Mouse (Mus musculus): ENCODE results near the gene Nars2. TPM values are rescaled to one million over a fixed set of nuclear protein-coding genes. Genes with fewer than 3 reads are reported as not detected.

Gene Nars2
- polyA plus RNA-seq, 1 experiment from 2014 or later = 20.2 TPM

GRCm38 (mm10) chr7:97076977-97077376 is 125.7 kb downstream of the Nars2 start:
- Histone ChIP-seq H3K4me1 (ENCODE audit: control insufficient read depth, insufficient read depth, low read length) (no peaks in the 10 kb centered on the region), H3K27me3 (ENCODE audit: control insufficient read depth, insufficient read depth, low read length) (0 out of 2 replicates have a peak, but pooled peaks cover 2% of the 10 kb centered on the region), H3K9me3 (ENCODE audit: control insufficient read depth, low read length) (no peaks in the 10 kb centered on the region), H3K4me3 (ENCODE audit: low read depth, low read length) (no peak overlapping the region), H3K4me2 (ENCODE audit: low read depth, low read length) (no peak overlapping the region), H3K36me3 (ENCODE audit: control insufficient read depth, insufficient read depth, low read length) (no peaks in the 10 kb centered on the region), H3K27ac (ENCODE audit: low read depth, low read length) (no peak overlapping the region), H3K9ac (replicated peaks; ENCODE audit: low read depth, low read length) (no peak overlapping the region)
- no peak for ATAC-seq (ENCODE audit: low read depth)

DNA sequence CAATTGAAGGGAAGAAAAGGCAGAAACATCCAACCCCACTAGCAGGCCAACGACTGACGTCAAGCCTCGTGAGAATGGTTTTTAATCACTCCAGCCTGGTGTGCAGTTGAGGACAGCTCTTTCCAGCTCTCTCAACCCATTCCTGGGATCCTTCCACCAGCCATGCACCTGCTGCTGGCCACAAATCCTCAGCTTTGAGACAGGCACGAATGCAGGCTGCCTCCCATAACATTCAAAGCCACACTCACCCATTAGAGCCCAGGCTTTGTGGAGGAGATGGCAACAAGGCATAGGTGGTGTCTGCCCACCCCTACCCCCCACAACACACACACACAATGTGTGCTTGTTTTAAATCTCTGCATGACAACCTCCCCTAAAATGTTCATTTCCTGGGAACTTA is 127.4 kb downstream of the Nars2 start:
- Histone ChIP-seq H3K4me2 (ENCODE audit: low read depth, low read length) (no peak overlapping the region), H3K27me3 (ENCODE audit: control insufficient read depth, insufficient read depth, low read length) (0 out of 2 replicates have a peak, but pooled peaks cover 2% of the 10 kb centered on the region), H3K9ac (replicated peaks; ENCODE audit: low read depth, low read length) (no peak overlapping the region), H3K36me3 (ENCODE audit: control insufficient read depth, insufficient read depth, low read length) (no peaks in the 10 kb centered on the region), H3K27ac (ENCODE audit: low read depth, low read length) (no peak overlapping the region), H3K9me3 (ENCODE audit: control insufficient read depth, low read length) (no peaks in the 10 kb centered on the region), H3K4me3 (ENCODE audit: low read depth, low read length) (no peak overlapping the region), H3K4me1 (ENCODE audit: control insufficient read depth, insufficient read depth, low read length) (peaks cover 4% of the 10 kb centered on the region; the same call in 1 of the 2 replicates)
- 13% methylated on average over 4 of the region's 4 CpGs for WGBS
- ATAC-seq (ENCODE audit: low read depth) = no peak

DNA sequence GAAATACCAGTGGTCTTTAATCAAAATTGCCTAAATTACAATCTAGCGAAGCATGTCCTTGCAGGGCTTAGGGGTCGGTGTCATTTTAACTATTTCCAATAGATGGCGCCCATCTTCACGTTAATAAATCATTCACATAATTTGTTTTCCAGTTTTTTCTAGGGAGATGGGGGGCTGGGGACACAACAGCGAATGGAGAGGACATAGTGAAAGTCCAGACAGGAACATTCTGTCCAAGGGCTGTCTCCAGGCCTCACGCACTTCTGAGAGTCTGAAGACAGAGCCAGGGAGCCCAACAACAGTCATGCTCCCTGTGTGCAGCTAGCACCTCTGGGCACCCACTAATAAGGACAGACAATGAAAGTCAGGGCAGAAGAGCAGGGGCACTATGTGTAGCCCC is 127.8 kb downstream of the Nars2 start:
- 16% methylated on average over 6 of the region's 6 CpGs for WGBS

DNA sequence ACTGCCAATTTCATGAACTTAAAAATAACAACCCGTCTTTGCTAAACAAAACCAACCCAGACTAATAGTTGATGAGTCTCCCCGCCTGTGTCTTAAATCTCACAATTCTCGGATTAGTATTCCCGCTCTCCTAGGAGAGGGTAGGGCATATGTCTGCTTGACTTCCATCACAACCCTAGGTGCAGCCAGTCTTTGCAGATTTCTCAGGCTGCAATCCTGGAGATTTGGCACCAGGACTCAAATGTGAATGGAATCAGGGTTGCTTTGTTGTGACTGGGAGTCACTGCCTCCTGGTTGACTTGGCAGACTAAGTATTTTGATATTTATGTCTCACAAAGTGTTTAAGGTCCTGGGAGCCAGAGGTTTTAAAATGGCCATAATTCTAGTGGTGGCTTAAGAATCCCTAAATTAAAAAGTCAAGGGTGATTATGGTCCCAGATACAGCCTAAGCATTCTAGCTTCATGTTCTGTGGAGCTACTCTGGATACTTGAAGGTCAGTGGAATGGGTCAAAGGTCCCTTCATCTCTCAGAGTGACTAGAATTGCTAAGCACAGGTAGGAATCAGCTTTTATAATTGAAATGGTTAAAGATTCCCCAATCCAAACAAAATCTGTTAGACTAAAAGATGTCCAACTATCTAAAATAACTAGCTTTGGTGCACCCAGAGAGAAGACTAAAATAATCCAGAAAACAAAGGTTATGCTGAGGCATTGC is 128.5 kb downstream of the Nars2 start:
- no peak overlapping the region for H3K27ac ChIP-seq (ENCODE audit: low read depth, low read length)
- no peak overlapping the region for H3K4me3 ChIP-seq (ENCODE audit: low read depth, low read length)
- no peak for ATAC-seq (ENCODE audit: low read depth)
- H3K27me3 ChIP-seq (ENCODE audit: control insufficient read depth, insufficient read depth, low read length) = 0 out of 2 replicates have a peak, but pooled peaks cover 2% of the 10 kb centered on the region
- no peak overlapping the region for H3K9ac ChIP-seq (replicated peaks; ENCODE audit: low read depth, low read length)
- H3K4me1 ChIP-seq (ENCODE audit: control insufficient read depth, insufficient read depth, low read length) = peaks cover 4% of the 10 kb centered on the region; the same call in 1 of the 2 replicates
- 87% methylated on average over 4 of the region's 4 CpGs for WGBS
- H3K36me3 ChIP-seq (ENCODE audit: control insufficient read depth, insufficient read depth, low read length) = no peaks in the 10 kb centered on the region
- no peak overlapping the region for H3K4me2 ChIP-seq (ENCODE audit: low read depth, low read length)
- no peaks in the 10 kb centered on the region for H3K9me3 ChIP-seq (ENCODE audit: control insufficient read depth, low read length)

More for the DNA sequence above, 127.8 kb downstream of the Nars2 start:
- Histone ChIP-seq H3K4me2 (ENCODE audit: low read depth, low read length) (no peak overlapping the region), H3K27ac (ENCODE audit: low read depth, low read length) (no peak overlapping the region), H3K4me3 (ENCODE audit: low read depth, low read length) (no peak overlapping the region), H3K4me1 (ENCODE audit: control insufficient read depth, insufficient read depth, low read length) (peaks cover 4% of the 10 kb centered on the region; the same call in 1 of the 2 replicates), H3K36me3 (ENCODE audit: control insufficient read depth, insufficient read depth, low read length) (no peaks in the 10 kb centered on the region), H3K27me3 (ENCODE audit: control insufficient read depth, insufficient read depth, low read length) (0 out of 2 replicates have a peak, but pooled peaks cover 2% of the 10 kb centered on the region), H3K9ac (replicated peaks; ENCODE audit: low read depth, low read length) (no peak overlapping the region), H3K9me3 (ENCODE audit: control insufficient read depth, low read length) (no peaks in the 10 kb centered on the region)
- ATAC-seq (ENCODE audit: low read depth) = no peak

GRCm38 (mm10) chr7:97080621-97081241 is 129.4 kb downstream of the Nars2 start:
- Histone ChIP-seq H3K36me3 (ENCODE audit: control insufficient read depth, insufficient read depth, low read length) (no peaks in the 10 kb centered on the region), H3K4me1 (ENCODE audit: control insufficient read depth, insufficient read depth, low read length) (peaks cover 4% of the 10 kb centered on the region; the same call in 1 of the 2 replicates), H3K4me2 (ENCODE audit: low read depth, low read length) (peak overlapping the region; percentile 77), H3K9me3 (ENCODE audit: control insufficient read depth, low read length) (no peaks in the 10 kb centered on the region), H3K27me3 (ENCODE audit: control insufficient read depth, insufficient read depth, low read length) (0 out of 2 replicates have a peak, but pooled peaks cover 2% of the 10 kb centered on the region), H3K9ac (replicated peaks; ENCODE audit: low read depth, low read length) (peak overlapping the region; percentile 93), H3K4me3 (ENCODE audit: low read depth, low read length) (peak overlapping the region; percentile 93), H3K27ac (ENCODE audit: low read depth, low read length) (0 out of 2 replicates have a peak overlapping the region, but pooled peaks have one; percentile 45)
- 27% methylated on average over 4 of the region's 4 CpGs for WGBS
- ATAC-seq (ENCODE audit: low read depth) = no peak

- peak; percentile 84 for ATAC-seq (ENCODE audit: low read depth)
- peak within 1 kb of the TSS; percentile 77 for H3K4me2 ChIP-seq (ENCODE audit: low read depth, low read length)
- H3K36me3 ChIP-seq (ENCODE audit: control insufficient read depth, insufficient read depth, low read length) = no peaks in the 10 kb centered on the region
- 1% methylated on average over 45 of the region's 83 CpGs for WGBS
- H3K9me3 ChIP-seq (ENCODE audit: control insufficient read depth, low read length) = no peaks in the 10 kb centered on the region
- peaks cover 4% of the 10 kb centered on the region; the same call in 1 of the 2 replicates for H3K4me1 ChIP-seq (ENCODE audit: control insufficient read depth, insufficient read depth, low read length)
- peak within 1 kb of the TSS; percentile 93 for H3K9ac ChIP-seq (replicated peaks; ENCODE audit: low read depth, low read length)
- 0 out of 2 replicates have a peak, but pooled peaks cover 2% of the 10 kb centered on the region for H3K27me3 ChIP-seq (ENCODE audit: control insufficient read depth, insufficient read depth, low read length)
- peak within 1 kb of the TSS; percentile 85 for H3K27ac ChIP-seq (ENCODE audit: low read depth, low read length)
- peak within 1 kb of the TSS; percentile 93 for H3K4me3 ChIP-seq (ENCODE audit: low read depth, low read length)
Observed at GRCm38 (mm10) chr7:97081242-97081958, 130.1 kb downstream of the Nars2 start, which contains the start of gene Gab2. Gene Gab2, plus strand, starts transcription at chr7:97081586.

DNA sequence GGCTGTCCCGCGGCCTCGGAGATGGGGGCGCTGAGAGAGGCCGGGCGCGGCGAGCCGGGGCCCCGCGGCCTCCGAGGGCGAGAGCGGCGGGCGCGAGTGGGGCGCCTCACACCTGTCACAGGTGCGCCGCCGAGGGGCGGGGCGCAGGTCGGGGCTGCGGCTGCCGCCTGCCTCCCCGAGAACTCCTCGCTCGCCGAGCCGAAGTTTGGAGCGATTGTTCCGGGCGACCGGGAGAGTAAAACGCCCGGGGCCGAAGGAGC is 130.6 kb downstream of the Nars2 start:
- peak overlapping the region; percentile 77 for H3K4me2 ChIP-seq (ENCODE audit: low read depth, low read length)
- peak overlapping the region; percentile 93 for H3K9ac ChIP-seq (replicated peaks; ENCODE audit: low read depth, low read length)
- ATAC-seq (ENCODE audit: low read depth) = no peak
- 0 out of 2 replicates have a peak, but pooled peaks cover 2% of the 10 kb centered on the region for H3K27me3 ChIP-seq (ENCODE audit: control insufficient read depth, insufficient read depth, low read length)
- WGBS = no CpG with 5 or more reads among the region's 38 CpGs
- H3K4me1 ChIP-seq (ENCODE audit: control insufficient read depth, insufficient read depth, low read length) = peaks cover 4% of the 10 kb centered on the region; the same call in 1 of the 2 replicates
- H3K27ac ChIP-seq (ENCODE audit: low read depth, low read length) = peak overlapping the region; percentile 85
- H3K4me3 ChIP-seq (ENCODE audit: low read depth, low read length) = peak overlapping the region; percentile 93
- H3K36me3 ChIP-seq (ENCODE audit: control insufficient read depth, insufficient read depth, low read length) = no peaks in the 10 kb centered on the region
- H3K9me3 ChIP-seq (ENCODE audit: control insufficient read depth, low read length) = no peaks in the 10 kb centered on the region

GRCm38 (mm10) chr7:97082219-97083101 is 131.2 kb downstream of the Nars2 start:
- Histone ChIP-seq H3K9ac (replicated peaks; ENCODE audit: low read depth, low read length) (peak overlapping the region; percentile 93), H3K4me3 (ENCODE audit: low read depth, low read length) (peak overlapping the region; percentile 93), H3K27ac (ENCODE audit: low read depth, low read length) (peak overlapping the region; percentile 85), H3K36me3 (ENCODE audit: control insufficient read depth, insufficient read depth, low read length) (no peaks in the 10 kb centered on the region), H3K9me3 (ENCODE audit: control insufficient read depth, low read length) (no peaks in the 10 kb centered on the region), H3K4me2 (ENCODE audit: low read depth, low read length) (peak overlapping the region; percentile 77), H3K4me1 (ENCODE audit: control insufficient read depth, insufficient read depth, low read length) (peaks cover 4% of the 10 kb centered on the region; the same call in 1 of the 2 replicates), H3K27me3 (ENCODE audit: control insufficient read depth, insufficient read depth, low read length) (0 out of 2 replicates have a peak, but pooled peaks cover 2% of the 10 kb centered on the region)
- under 1% methylated on average over 31 of the region's 40 CpGs for WGBS
- peak; percentile 59 for ATAC-seq (ENCODE audit: low read depth)
